Mouse (Mus musculus) bone marrow macrophage, adult 2 months (primary cell): ENCODE results near the gene P2rx4. TPM values are rescaled to one million over a fixed set of nuclear protein-coding genes. Genes with fewer than 3 reads are reported as not detected.
"Not testable (repeated sequence)": the region's sequence is repeated elsewhere in the genome, so short reads cannot be mapped to it uniquely, and the experiment has no call there.

ENCODE experiments used
- H3K27ac ChIP-seq: 2 replicates; pipeline ENCODE4 v1.5.1; 2012; ENCODE audit warnings: low read depth, low read length; ENCODE audit not compliant: insufficient read depth
- H3K4me1 ChIP-seq: 2 replicates; pipeline ENCODE4 v1.6.1; 2012; ENCODE audit warnings: low read length; ENCODE audit not compliant: control insufficient read depth, insufficient read depth
- H3K4me3 ChIP-seq: 2 replicates; pipeline ENCODE4 v1.5.1; 2012; ENCODE audit warnings: mild to moderate bottlenecking, low read length, moderate library complexity; ENCODE audit not compliant: insufficient read depth
- CTCF ChIP-seq: IDR thresholded peaks from 2 replicates; pipeline ENCODE4 v1.5.1; 2012; ENCODE audit warnings: low read depth, mild to moderate bottlenecking, low read length, moderate library complexity
- POLR2A ChIP-seq: IDR thresholded peaks from 2 replicates; pipeline ENCODE4 v1.6.1; 2012; ENCODE audit warnings: mild to moderate bottlenecking, low read depth, low read length, borderline replicate concordance
- polyA plus RNA-seq: library from polyadenylated mRNA; stranded (reverse); fragments of >200 nt; gene quantifications from 2 replicates; pipeline ENCODE4 v1.2.4, GENCODE M21; 2012; ENCODE audit not compliant: missing spikeins, insufficient read depth, insufficient read length

P2rx4 gene
- 497 and 499 TPM in 2 replicates for polyA plus RNA-seq

GRCm38 (mm10) chr5:122707276-122708181 lies at the start of gene P2rx4:
P2rx4 (plus strand) TSS chr5:122707544.
- Histone ChIP-seq H3K4me1 (peaks cover 43% of the 10 kb centered on the region), H3K4me3 (peak within 1 kb of the TSS; percentile 77), H3K27ac (peak within 1 kb of the TSS; percentile 97)
- TF ChIP-seq POLR2A (0 out of 2 replicates have a peak, but pooled peaks have one; percentile 40), CTCF (no peak)

GRCm38 (mm10) chr5:122662501-122662900 lies 44.8 kb upstream of the P2rx4 start:
- TF ChIP-seq CTCF (no peak), POLR2A (no peak)
- Histone ChIP-seq H3K4me3 (no peak overlapping the region), H3K27ac (no peak overlapping the region), H3K4me1 (no peaks in the 10 kb centered on the region)

GRCm38 (mm10) chr5:122665036-122665435 lies 42.3 kb upstream of the P2rx4 start:
- Histone ChIP-seq H3K4me1 (peaks cover 14% of the 10 kb centered on the region), H3K27ac (no peak overlapping the region), H3K4me3 (no peak overlapping the region)
- TF ChIP-seq POLR2A (no peak), CTCF (no peak)

- peaks cover 14% of the 10 kb centered on the region for H3K4me1 ChIP-seq
- peak overlapping the region; percentile 25; the same call in 1 of the 2 replicates for H3K27ac ChIP-seq
- no peak overlapping the region for H3K4me3 ChIP-seq
- TF ChIP-seq CTCF (no peak), POLR2A (no peak)
Observed at GRCm38 (mm10) chr5:122668981-122669897, 38.1 kb upstream of the P2rx4 start.

GRCm38 (mm10) chr5:122671641-122672040 lies 35.7 kb upstream of the P2rx4 start:
- peaks cover 14% of the 10 kb centered on the region for H3K4me1 ChIP-seq
- not testable (repeated sequence) for H3K27ac ChIP-seq, H3K4me3 ChIP-seq

- no peak for TF ChIP-seq CTCF
- TF ChIP-seq POLR2A, result no peak
- H3K4me3 ChIP-seq, result no peak overlapping the region
- no peak overlapping the region for H3K27ac ChIP-seq
- H3K4me1 ChIP-seq, result peaks cover 14% of the 10 kb centered on the region
Observed at GRCm38 (mm10) chr5:122672298-122672697, 35.0 kb upstream of the P2rx4 start.

- TF ChIP-seq CTCF (no peak), POLR2A (no peak)
Observed at GRCm38 (mm10) chr5:122676002-122676401, 31.3 kb upstream of the P2rx4 start.

GRCm38 (mm10) chr5:122677983-122678382 lies 29.4 kb upstream of the P2rx4 start:
- TF ChIP-seq POLR2A, result no peak
- TF ChIP-seq CTCF, result no peak
- H3K27ac ChIP-seq, result no peak overlapping the region
- H3K4me1 ChIP-seq, result peaks cover 8% of the 10 kb centered on the region
- no peak overlapping the region for H3K4me3 ChIP-seq

More at GRCm38 (mm10) chr5:122676002-122676401, 31.3 kb upstream of the P2rx4 start:
- Histone ChIP-seq H3K27ac (no peak overlapping the region), H3K4me1 (peaks cover 8% of the 10 kb centered on the region), H3K4me3 (no peak overlapping the region)

- peaks cover 23% of the 10 kb centered on the region for H3K4me1 ChIP-seq
- no peak overlapping the region for H3K4me3 ChIP-seq
- TF ChIP-seq POLR2A, result no peak
- no peak for TF ChIP-seq CTCF
- no peak overlapping the region for H3K27ac ChIP-seq
Observed at GRCm38 (mm10) chr5:122679881-122680280, 27.5 kb upstream of the P2rx4 start.

GRCm38 (mm10) chr5:122681276-122681675 lies 26.1 kb upstream of the P2rx4 start:
- no peak overlapping the region for H3K27ac ChIP-seq
- H3K4me1 ChIP-seq, result peaks cover 23% of the 10 kb centered on the region
- H3K4me3 ChIP-seq, result no peak overlapping the region
- TF ChIP-seq POLR2A (no peak), CTCF (no peak)
